Mouse (Mus musculus) mouse embryonic stem cell (cell line): ENCODE measurements around the gene Ace.

Experiments used
- in situ Hi-C, 2 experiments: fragments of 300-500 bp; cut with MboI; formaldehyde crosslinking; loops; 1 replicate in 1 of 2; 3 replicates in 1 of 2; pipeline ENCODE4 v1.14.3; 2019 to 2020; ENCODE audit warnings: low sequenced_read_pairs in 2 of 2, low pct_unique_long_range_greater_than_20kb in 1 of 2, mixed read lengths in 1 of 2; ENCODE audit not compliant: unreplicated experiment in 1 of 2

Ace gene

DNA sequence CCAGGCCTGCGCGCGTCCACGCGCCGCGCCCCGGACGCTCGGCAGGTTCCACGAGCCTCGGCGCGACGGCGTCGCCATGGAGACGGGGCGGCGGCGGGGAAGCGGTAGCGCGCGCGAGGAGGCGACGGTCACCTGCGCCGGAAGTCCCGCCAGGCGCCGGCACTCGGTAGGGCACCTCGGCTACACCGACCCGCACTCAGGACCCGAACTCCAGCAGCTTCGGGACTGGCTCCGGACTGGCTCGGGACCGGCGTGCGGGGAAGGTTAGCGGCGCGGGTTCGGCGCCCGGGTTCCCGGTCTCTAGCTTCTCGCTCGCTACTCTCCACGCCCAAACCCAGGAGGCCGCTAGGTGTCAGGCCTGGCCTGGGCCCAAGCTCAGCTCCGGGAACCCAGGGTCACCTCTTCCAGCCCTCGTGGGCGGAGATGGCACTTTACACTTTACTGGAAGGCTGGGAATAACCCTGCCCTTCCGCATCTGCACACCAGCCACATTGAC, 23.6 kb upstream of the Ace start:
- in situ Hi-C loops = no loop called here

DNA sequence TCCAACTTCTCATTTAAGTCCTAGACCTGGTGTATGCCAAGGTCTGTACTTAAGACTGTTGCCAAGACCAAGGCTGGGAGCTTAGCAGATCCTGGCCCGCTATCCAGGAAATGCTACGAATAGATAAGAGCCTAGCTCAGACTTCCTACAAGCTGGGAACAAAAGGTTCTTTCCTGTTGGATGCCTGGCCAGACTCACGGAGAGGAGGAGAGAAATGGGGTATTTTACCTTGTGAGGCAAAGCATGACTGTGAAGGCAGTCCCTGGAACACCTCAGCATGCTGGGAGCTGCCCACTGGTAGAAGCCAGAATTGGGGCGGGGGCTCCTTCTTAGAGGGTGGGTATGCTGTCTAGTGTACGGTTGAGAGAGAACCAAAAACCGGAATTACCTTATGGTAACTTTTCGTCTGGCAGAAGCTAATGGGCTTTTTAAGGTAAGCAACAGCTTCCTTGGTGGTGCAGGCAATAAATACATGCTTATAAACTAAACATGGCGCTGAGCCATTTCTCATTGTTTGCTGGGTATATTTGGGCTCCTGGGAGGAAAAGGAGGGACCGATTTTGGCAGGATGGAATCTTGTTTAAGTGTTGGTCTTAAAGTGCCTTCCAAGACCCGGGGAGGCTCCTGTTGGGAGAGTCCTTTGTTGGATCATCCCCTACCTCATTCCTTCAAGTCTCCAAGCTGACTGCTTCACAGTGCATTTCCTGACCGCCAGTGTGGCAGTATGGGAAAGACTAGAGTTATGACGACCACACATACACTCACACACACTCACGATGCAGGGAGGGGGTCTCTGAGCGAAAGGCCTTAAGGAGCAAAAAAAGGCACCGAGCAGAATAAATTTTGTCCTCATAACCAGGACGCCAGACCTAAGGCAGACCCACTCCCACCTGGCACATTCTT, 22.7 kb upstream of the Ace start:
- in situ Hi-C loops = no loop called here

DNA sequence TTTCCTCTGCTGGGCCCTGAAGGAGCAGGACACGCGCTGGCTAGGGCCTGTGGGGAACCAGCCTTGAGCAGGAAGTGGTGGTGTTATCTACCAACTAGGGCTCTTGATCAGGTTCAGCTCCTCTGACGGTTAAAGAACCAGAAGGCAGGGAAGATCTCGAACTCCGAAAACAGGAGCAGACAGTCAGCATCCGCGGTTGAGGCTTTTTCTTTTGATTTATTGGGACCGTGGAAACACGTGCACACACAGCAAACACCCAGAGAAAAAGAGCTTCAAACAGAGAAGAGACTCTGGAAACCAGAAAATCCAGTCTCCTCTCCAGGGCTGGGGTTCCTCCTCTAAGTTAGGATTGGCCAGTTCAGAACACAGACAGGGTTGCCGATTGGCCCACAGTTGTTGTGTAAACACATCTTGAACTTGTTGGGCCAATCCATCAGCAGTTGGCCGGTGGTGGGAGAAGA, 21.0 kb upstream of the Ace start:
- in situ Hi-C loops = no loop called here

DNA sequence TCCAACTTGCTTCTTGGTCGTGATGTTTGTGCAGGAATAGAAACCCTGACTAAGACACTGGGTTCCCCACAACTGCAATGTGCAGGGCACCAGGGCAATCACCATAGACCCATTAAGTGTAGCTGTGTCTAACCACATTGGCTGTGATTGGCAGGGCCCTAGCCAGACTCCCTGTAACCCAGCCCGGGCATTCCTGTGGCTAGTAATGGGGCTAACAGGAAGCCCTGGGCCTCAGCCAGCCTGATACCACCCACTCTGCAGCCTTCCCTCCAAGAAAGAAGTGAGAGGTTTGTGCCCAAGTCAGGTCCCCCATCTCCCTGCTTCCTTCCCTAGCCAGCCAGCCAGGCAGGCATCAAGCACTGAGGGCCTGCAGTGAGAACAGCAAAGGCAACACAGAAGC, 19.5 kb upstream of the Ace start:
- in situ Hi-C loops = no loop called here

DNA sequence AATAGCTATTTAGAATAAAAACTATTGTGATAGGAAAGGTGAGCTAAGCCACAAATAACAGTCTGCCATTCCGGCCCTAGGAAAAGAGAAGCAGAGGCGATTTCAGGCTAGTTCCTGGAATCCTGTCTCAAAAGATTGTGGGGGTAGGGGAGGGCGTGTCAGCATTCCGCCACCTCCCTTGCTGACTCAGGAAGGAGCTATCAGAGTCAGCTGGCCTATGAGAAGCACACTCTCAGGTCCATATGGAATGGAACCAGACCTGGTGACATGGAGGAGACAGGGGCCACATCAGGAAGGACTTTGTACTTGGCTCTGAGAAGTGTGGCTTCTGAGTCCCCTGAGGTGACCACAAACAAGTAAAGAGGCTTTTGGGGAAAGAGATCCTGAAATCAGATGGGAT, 17.2 kb upstream of the Ace start:
- in situ Hi-C loops = no loop called here

DNA sequence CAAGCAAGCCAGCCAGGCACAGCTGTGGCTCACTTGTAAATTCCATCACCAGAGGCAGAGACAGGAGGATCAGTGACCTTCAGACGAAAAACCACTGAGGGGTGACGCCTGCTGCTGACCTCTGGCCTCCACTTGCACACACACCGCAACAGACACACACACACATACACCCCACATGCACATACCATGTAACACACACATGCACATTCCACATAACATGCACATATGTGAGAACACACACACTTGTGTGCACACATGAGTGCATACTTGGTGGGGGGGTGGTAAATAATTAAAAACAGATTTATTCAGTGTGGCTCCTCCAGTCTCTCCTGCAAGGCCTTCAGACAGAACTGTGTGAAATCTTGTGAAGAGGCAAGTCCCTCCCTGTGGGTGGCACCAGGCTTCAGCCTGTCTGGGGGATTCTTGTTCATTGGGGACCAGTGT, 16.1 kb upstream of the Ace start:
- in situ Hi-C loops = no loop called here

DNA sequence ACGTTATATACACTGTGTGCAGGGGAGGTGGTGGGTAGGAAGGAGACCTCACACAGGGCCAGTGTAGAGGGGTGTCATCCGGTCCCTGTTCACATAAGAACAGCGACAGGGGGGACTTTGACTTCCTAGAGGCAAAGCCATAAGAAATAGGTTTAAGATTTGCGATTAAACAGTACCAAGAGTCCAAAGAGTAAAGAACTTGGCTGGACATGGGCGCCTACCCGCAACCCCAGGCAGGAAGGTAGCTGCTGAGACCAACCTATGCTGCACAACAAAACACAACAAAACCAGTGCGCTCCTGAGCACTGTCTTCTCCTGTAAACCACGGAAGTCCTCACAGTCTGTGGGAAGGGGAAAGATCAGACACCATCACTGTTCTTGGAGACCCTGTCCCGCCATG, 15.6 kb upstream of the Ace start:
- in situ Hi-C loops = no loop called here

DNA sequence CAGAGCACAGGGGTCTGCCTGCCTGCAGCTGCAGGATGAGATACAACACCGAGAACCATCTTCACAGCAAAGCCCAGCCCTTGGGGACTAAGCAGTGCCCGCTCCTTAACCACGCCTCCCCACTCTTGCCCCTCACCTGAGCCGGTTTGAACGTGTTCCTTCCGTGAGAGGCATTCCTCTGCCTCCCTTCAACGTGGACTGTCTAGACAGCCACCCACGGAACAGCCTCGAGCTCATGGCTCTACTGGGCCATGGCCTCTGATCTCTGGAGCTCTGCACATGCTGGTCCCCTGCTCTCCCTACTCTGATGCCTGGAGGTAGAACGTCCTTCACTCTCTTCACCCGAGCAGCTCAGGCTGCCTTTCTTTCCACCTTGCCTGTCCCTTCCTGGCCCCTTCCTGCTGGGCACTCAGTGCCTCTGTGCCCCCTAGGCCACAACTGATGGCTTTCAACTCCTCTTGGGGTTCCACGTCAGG, 14.8 kb upstream of the Ace start, which contains the start of gene Cyb561:
Cyb561 (minus strand) TSS at position 426 of the 476 bp plus-strand sequence.
- in situ Hi-C loops = no loop called here

DNA sequence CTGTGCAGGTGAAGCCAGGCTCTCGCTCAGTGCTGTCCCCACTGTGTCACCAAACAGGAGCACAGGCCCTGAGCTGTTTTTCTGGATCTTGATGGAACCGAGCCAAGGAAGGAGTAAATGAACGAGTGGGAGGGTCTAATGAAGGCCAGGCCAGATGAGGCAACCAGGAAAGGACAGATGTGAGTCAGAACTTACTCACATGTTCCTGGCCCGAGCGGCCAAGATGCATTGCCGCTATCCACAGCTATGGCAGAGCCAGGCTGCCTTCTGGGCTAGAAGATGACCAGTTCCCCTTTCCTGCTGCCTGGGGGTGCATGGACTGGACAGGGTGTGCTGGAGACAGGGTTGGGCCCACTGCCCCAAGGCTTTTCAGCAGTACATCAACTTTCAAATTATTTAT, 14.3 kb upstream of the Ace start:
- in situ Hi-C loops = no loop called here

DNA sequence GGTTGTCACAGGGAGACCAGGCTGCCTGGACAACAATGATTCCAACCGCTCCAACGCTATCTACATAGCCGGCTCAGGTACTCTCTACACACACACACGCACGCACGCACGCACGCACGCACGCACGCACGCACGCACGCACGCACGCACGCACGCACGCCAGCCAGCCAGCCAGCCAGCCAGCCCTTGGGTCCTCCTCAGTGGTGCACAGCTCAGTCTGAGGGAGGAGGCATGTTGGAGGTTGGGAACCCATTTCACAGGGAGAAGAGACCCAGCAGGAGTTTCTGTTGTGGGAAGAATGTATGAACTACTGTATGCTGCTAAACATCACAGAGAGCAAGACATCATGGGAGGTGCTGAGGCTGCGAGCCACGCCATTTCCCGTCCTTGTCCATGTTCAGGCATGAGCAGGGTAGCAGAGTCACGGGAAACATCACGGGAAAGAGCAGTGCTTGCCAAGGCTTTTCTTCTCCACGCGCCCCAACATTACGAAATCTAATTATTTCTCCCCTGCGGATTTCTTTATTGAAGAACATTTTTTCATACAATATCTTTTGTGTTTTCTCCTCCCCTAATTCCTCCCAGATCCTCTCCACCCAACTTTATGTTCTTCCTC, 11.8 kb upstream of the Ace start:
- in situ Hi-C loops = no loop called here

DNA sequence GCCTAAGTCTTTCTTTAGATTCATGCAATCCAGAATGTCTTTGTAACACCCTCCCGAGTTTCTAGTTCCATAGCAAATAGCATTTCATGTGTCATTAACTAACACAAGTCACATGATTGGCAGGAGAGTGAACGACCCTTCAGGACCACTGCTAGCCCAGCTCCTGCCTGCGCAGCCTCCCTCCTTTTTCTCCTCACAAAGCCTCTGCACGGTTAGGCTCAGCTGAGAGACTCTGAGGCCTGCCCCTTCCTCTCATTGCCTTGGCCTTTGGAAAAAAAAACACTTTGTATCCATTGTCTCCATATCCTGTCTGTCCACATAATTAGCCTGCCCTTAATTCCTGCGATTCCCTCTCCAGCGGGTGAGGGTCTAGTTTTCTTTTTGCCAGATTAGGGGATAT, 10.2 kb upstream of the Ace start:
- in situ Hi-C loops = no loop called here

DNA sequence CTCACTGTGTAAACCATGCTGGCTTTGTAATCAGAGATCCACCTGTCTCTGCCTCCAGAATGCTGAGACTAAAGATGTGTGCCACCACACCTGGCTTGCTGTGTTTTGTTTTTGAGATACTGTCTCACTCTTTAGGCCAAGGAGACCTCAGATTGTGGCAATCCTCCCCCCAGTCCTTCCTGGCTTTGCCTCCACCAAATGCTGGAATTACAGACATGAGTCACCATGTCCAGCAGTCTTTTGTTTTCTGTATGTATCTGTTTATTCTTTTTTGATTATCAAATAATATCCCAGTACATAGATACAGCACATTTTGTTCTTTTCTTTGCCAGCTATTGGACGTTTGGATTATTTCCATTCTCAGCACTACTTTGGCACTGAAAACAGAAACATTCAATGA, 9.2 kb upstream of the Ace start:
- in situ Hi-C loops = no loop called here

DNA sequence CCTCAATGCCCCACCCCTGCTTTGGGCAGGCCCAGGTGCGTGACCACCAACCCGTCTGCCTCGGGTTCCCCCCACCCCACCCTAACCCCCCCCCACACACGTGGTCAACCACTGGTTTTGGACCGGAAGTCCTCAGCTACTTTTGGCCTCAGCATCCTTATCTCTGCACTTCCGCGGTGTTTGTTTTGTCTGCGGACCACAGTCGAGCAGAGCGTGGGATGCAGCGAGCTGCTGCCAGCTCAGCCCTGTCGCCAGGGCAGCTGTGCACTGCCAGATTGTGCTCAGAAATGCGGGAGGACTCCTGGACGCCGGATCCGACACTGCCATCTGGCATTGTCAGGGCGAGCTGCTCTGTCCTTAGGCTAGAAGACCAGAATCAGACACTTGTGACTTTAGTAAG, 8.4 kb upstream of the Ace start:
- in situ Hi-C loops = no loop called here

DNA sequence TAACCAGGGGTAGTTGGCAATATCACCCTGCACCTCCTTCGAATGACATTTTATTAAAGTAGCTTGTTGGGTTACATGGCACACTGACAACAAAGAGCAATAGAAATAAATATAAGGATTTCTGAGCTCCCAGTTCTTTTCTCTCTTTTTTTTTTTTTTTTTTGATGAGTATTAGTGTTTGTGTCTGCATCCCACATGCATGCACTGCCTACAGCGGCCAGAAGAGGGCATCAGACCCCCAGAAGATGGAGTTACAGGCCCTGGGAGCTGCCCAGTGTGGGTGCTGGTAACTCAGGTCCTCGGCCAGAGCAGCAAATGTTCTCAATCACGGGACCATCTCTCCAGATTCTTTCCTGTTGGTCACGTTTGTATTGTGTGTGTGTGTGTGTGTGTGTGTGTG, 3.1 kb upstream of the Ace start:
- in situ Hi-C loops = no loop called here

DNA sequence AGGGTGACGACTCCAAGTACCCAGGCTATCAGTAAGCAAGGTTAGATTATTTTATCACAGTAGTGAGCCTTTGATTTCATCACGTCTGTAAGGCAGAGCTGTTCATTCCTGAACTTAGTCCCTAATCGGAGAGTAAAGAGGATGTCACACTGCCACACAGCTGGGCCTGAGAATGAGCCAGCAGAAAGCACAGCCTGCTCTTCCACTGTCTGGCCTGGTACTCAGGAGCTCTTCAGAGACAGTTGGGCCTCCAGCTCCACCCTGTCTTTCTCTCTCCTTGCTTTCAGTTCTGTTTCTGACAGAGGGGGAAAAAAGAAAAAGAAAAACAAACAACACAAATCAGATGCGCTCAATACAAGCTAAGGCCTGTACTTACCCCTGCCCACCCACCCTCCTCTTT, 1.5 kb upstream of the Ace start:
- in situ Hi-C loops = no loop called here

DNA sequence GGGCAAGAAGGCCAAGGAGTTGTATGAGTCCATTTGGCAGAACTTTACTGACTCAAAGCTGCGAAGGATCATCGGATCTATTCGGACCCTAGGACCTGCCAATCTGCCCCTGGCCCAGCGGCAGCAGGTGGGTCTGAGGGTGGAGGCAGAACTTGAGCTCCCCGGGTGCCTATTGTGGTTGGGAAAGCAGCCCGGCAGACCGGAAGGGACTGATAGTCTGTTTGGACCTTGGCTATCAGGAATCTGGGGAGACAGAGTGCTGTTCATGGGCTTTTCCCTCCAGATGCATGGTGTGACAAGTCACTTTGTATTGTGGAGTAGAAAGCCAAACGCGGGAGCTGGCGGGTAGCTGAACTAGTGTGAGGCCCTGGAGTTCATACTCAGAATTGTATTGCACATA, 1.2 kb downstream of the Ace start:
- in situ Hi-C loops = no loop called here

DNA sequence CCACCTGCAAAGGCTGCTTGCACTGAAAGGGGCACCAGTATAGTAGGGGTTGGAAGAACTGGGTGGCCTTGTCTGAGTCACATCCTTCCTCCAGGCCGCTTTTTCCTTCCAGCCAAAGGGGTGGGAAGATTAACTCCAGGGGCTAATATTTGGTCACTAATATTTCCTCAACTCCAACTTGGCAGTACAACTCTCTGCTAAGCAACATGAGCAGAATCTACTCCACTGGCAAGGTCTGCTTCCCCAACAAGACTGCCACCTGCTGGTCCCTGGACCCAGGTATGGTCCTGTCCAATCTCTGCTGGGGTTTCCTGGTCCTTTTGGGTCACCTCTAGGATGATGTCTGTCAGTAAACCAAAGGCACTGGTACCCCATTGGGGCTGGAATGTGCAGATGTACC, 1.8 kb downstream of the Ace start:
- in situ Hi-C loops = no loop called here

DNA sequence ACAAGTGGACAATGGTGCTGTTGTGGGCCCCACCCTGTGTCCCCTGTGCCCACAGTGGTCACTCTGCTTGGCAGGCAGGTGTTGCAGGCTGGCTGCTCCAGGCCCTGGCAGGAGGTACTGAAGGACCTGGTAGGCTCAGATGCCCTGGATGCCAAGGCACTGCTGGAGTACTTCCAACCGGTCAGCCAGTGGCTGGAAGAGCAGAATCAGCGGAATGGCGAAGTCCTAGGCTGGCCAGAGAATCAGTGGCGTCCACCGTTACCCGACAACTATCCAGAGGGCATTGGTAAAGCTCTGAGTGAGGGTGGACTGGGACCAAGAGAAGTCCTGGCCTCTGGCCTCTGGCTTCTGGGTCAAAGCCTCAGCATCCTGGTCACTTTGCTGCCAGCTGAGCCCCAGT, 6.8 kb downstream of the Ace start:
- in situ Hi-C loops = no loop called here

DNA sequence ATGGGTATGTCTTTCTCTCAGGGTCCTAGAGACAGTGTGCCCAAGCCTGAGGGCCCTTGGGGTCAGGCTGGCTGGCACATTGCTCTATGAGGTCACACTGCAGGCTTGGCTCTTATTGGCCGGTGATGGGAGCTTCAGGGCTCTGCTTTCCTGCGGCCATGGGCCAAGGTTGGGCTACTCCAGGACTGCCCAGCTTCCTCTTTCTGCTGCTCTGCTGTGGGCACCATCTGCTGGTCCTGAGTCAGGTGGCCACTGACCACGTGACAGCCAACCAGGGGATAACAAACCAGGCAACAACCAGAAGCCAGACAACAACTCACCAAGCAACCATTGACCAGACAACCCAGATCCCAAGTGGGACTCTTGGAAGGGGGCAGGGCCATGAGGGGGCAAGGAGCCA, 7.3 kb downstream of the Ace start:
- in situ Hi-C loops = no loop called here

DNA sequence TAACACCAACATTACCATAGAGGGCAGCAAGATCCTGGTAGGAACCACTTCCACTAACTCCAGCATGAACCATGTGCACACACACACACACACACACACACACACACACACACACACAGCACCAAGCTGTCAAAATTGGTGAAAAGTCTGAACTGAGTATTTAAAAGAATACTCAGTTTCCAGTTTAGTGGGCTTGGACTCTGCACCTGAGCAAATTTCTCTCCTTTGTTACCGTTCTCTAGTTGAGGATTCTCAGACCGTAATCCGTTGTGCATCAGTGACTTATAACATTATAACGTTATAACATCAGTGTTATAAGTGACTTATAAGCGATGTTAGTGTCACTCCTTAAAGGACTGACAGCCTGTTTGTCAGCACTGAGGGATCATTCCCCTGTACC, 7.9 kb downstream of the Ace start:
- in situ Hi-C loops = no loop called here
